Mouse (Mus musculus): ENCODE measurements at regions not wholly inside any gene's neighbourhood (a gene's known extent, or its start where the extent isn't known, plus 50 kb on each side); places are given as distances from the start of the nearest gene placed in this dataset.

DNA sequence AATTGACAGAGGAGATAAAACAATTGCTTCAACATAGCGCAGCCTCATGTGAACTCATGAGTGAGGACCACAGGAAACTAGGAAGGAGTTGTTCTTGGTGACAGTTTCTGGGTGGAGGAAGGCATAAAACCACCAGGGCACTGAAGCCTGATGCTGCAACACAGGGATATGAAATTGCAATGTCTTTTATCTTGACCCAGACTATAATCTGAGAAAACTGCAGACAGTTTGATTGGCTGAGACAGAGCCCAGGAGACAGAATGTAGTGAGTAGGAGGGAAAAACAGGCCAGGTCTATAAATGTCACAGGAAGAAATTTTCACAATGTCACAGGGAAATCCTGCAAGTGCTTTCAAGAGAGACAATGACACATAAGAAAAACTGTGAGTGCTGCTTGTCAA lies 232.5 kb downstream of the Lipi start:
- TF ChIP-seq FLI1 (IDR thresholded peaks at IDR 0.05; ENCODE audit: low read length): no peak
- TF ChIP-seq GATA1 (IDR thresholded peaks at IDR 0.05; ENCODE audit: borderline replicate concordance, low read length): no peak
